Comparison of ENCODE assay signal across 8 mouse cellular contexts in genomic region chr6:31348333-31348732, GRCm38 (mm10).
"Had no signal": no experiment of that assay in that cellular context is flagged by ENCODE, and none has a peak within 500 bp of the region (broad histone marks: within the 10 kb centered on the region; RNA-seq: fewer than 3 reads in every experiment).

No protein-coding gene starts in this region.

- DNase-seq: kidney, postnatal 14 days; kidney, postnatal 4 days; left cerebral cortex, postnatal 4 days; liver, postnatal 0 days; lung, embryonic 14.5 days; right cerebral cortex, postnatal 25 days; spleen, adult 18-20 months; thymus, postnatal 36 days had no signal
